Mouse (Mus musculus) T-helper 2 cell (primary cell): ENCODE measurements around the gene 1810013L24Rik.

Experiments used
- in situ Hi-C: fragments of 300-600 bp; cut with MboI, MseI; formaldehyde crosslinking; loops from one replicate; pipeline ENCODE4 v1.15.1; 2025; ENCODE audit warnings: high pct_unique_total_duplicates

The 1810013L24Rik gene

GRCm38 (mm10) chr16:8829564-8830359 is at the start of gene 1810013L24Rik:
TSS of gene 1810013L24Rik (plus strand) at chr16:8830100.
- in situ Hi-C loops, result loop anchor here (25.0 kb wide), 1 partner anchor 1883 kb away; no protein-coding TSS in a partner anchor

- in situ Hi-C loops, result no loop called here
These were observed 49.7 kb upstream of the 1810013L24Rik start for GRCm38 (mm10) chr16:8780187-8780586.

- in situ Hi-C loops, result no loop called here
These were observed 48.7 kb upstream of the 1810013L24Rik start for GRCm38 (mm10) chr16:8781191-8781590.

GRCm38 (mm10) chr16:8781660-8782059 is 48.2 kb upstream of the 1810013L24Rik start:
- in situ Hi-C loops, result no loop called here

- in situ Hi-C loops, result no loop called here
These were observed 46.5 kb upstream of the 1810013L24Rik start for GRCm38 (mm10) chr16:8783198-8783913.

- in situ Hi-C loops, result no loop called here
These were observed 45.1 kb upstream of the 1810013L24Rik start for GRCm38 (mm10) chr16:8784753-8785152.

GRCm38 (mm10) chr16:8790886-8791285 is 39.0 kb upstream of the 1810013L24Rik start:
- in situ Hi-C loops, result no loop called here

- in situ Hi-C loops, result no loop called here
These were observed 37.8 kb upstream of the 1810013L24Rik start, which contains the start of gene Usp7 for GRCm38 (mm10) chr16:8791949-8792557. TSS of gene Usp7 (minus strand) at chr16:8792308.

GRCm38 (mm10) chr16:8794952-8795351 is 34.9 kb upstream of the 1810013L24Rik start:
- in situ Hi-C loops, result no loop called here

- in situ Hi-C loops, result no loop called here
These were observed 34.0 kb upstream of the 1810013L24Rik start for GRCm38 (mm10) chr16:8795906-8796305.

- in situ Hi-C loops, result no loop called here
These were observed 23.2 kb upstream of the 1810013L24Rik start for GRCm38 (mm10) chr16:8806703-8807102.

- in situ Hi-C loops, result no loop called here
These were observed 19.3 kb upstream of the 1810013L24Rik start for GRCm38 (mm10) chr16:8810399-8811127.

- in situ Hi-C loops, result loop anchor here (5.0 kb wide), 1 partner anchor 174 kb away; no protein-coding TSS in a partner anchor
These were observed 12.0 kb upstream of the 1810013L24Rik start for GRCm38 (mm10) chr16:8817872-8818271.

GRCm38 (mm10) chr16:8821429-8821828 is 8.5 kb upstream of the 1810013L24Rik start:
- in situ Hi-C loops, result no loop called here

GRCm38 (mm10) chr16:8822586-8822985 is 7.3 kb upstream of the 1810013L24Rik start:
- in situ Hi-C loops, result no loop called here

- in situ Hi-C loops, result no loop called here
These were observed 6.2 kb upstream of the 1810013L24Rik start for GRCm38 (mm10) chr16:8823661-8824060.

GRCm38 (mm10) chr16:8827366-8827765 is 2.5 kb upstream of the 1810013L24Rik start:
- in situ Hi-C loops, result loop anchor here (25.0 kb wide), 1 partner anchor 1885 kb away; no protein-coding TSS in a partner anchor

- in situ Hi-C loops, result loop anchor here (25.0 kb wide), 1 partner anchor 1883 kb away; no protein-coding TSS in a partner anchor
These were observed 1.0 kb upstream of the 1810013L24Rik start for GRCm38 (mm10) chr16:8828636-8829563.

GRCm38 (mm10) chr16:8830431-8831211 is 721 bp downstream of the 1810013L24Rik start:
- in situ Hi-C loops, result loop anchor here (25.0 kb wide), 1 partner anchor 1882 kb away; no protein-coding TSS in a partner anchor
